Mouse (Mus musculus) G1E (cell line): ENCODE measurements at regions not wholly inside any gene's neighbourhood (a gene's known extent, or its start where the extent isn't known, plus 50 kb on each side); places are given as distances from the start of the nearest gene placed in this dataset.
A peak's percentile ranks its signal among the peaks of the same experiment; 100 is the strongest.

Experiments
- ATAC-seq: 2 replicates; pipeline ENCODE4 v1.8.0; 2016; ENCODE audit warnings: mild to moderate bottlenecking; ENCODE audit not compliant: insufficient number of reproducible peaks, poor library complexity, low FRiP score, severe bottlenecking; ENCODE audit errors: extremely low read depth
- DNase-seq: peaks from one replicate; pipeline ENCODE4 v3.0.0; 2012; ENCODE audit warnings: low spot score
- H3K27me3 ChIP-seq: 2 replicates; pipeline ENCODE4 v1.6.1; 2012; ENCODE audit warnings: mild to moderate bottlenecking, low read length, inconsistent platforms; ENCODE audit not compliant: insufficient read depth
- H3K36me3 ChIP-seq: replicated peaks from 2 replicates; pipeline ENCODE3; 2012; ENCODE audit warnings: mild to moderate bottlenecking, inconsistent platforms
- H3K4me1 ChIP-seq: 2 replicates; pipeline ENCODE4 v1.6.1; 2012; ENCODE audit warnings: low read depth, low read length, inconsistent platforms, mixed read lengths; ENCODE audit not compliant: insufficient read depth
- H3K4me3 ChIP-seq: 2 replicates; pipeline ENCODE4 v1.5.1; 2012; ENCODE audit warnings: low read depth, mild to moderate bottlenecking, inconsistent platforms, low read length, moderate library complexity, mixed read lengths
- H3K9me3 ChIP-seq: replicated peaks from 2 replicates; pipeline ENCODE4 v1.6.1; 2012; ENCODE audit warnings: inconsistent platforms
- CTCF ChIP-seq: IDR thresholded peaks from 2 replicates; pipeline ENCODE4 v1.5.1; 2012; ENCODE audit warnings: low read depth, low read length, inconsistent platforms, mixed read lengths
- GATA1 ChIP-seq: IDR thresholded peaks from 2 replicates; pipeline ENCODE4 v1.6.1; 2012; ENCODE audit warnings: borderline replicate concordance, low read length, inconsistent platforms, mixed read lengths
- GATA2 ChIP-seq: IDR thresholded peaks from 2 replicates; pipeline ENCODE4 v1.6.1; 2012; ENCODE audit warnings: low read depth, low read length, inconsistent platforms, borderline replicate concordance
- POLR2AphosphoS5 ChIP-seq: IDR thresholded peaks from 2 replicates; pipeline ENCODE4 v1.6.1; 2012; ENCODE audit warnings: low read depth, low read length, inconsistent platforms; ENCODE audit not compliant: insufficient replicate concordance
- TAL1 ChIP-seq: conservative IDR thresholded peaks from 2 replicates; pipeline ENCODE4 v1.6.1; 2012; ENCODE audit warnings: low read depth, low read length, inconsistent platforms, mixed read lengths

DNA sequence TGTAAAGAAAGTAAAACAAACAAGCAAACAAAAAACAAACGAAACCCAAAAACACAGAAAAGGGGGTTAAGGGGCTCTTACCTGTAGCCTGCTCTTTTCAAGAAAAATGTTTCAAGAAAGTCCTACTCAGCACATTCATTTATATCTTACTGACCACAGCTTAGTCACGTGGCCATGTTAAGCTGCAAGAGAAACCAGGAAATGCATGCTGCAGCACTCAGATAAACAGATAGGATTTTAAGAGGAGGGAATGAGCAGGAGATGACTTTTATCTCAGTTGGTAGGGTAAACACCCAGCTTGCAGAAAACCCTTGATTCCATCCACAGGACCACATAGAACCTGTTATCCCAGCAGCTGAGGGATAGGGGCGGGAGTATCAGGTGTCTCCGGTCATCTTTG lies 62.9 kb upstream of the Sfmbt2 start:
- DNase-seq (no peak), ATAC-seq (peak; percentile 95)
- Histone ChIP-seq H3K4me3 (no peak overlapping the region; the same call in 1 of the 2 replicates), H3K36me3 (no peaks in the 10 kb centered on the region), H3K9me3 (no peaks in the 10 kb centered on the region), H3K4me1 (peaks cover 14% of the 10 kb centered on the region), H3K27me3 (peaks cover 8% of the 10 kb centered on the region; the same call in 1 of the 2 replicates)
- TF ChIP-seq TAL1 = 0 out of 2 replicates have a peak, but pooled peaks have one; percentile 14
- TF ChIP-seq GATA2 = no peak

- H3K4me3 ChIP-seq = no peak overlapping the region
- ATAC-seq (no peak), DNase-seq (no peak)
- H3K4me1 ChIP-seq = peaks cover 14% of the 10 kb centered on the region
- TF ChIP-seq GATA2 = no peak
- TF ChIP-seq GATA1 = no peak
- TF ChIP-seq TAL1 = no peak
- TF ChIP-seq POLR2AphosphoS5 = no peak
- TF ChIP-seq CTCF = no peak
- no peaks in the 10 kb centered on the region for H3K36me3 ChIP-seq
- H3K9me3 ChIP-seq = no peaks in the 10 kb centered on the region
- peaks cover 14% of the 10 kb centered on the region; the same call in 1 of the 2 replicates for H3K27me3 ChIP-seq
Measured at GRCm38 (mm10) chr2:10309656-10310055, 60.7 kb upstream of the Sfmbt2 start.

DNA sequence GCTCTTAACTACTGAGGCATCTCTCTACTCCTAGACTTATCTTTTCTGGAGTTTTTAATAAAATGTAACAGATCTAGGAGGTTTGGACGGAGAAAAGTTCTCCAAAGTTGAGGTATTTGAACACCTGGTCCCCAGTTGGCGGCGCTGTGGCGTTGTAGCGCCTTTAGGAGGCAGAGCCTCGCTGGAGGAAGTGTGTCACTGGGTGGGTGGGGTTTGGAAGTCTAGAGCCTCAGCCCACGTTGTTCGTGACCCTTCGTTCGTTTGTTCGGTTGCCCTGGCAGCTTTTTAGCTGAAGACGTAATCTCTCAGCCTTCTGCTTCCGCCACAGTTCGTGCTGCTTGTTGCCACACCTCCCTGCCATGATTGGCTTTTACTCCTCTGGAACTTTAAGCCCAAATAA lies 58.6 kb upstream of the Sfmbt2 start:
- ATAC-seq = no peak
- TF ChIP-seq GATA2 = no peak
- TF ChIP-seq TAL1 = no peak
- no peak for TF ChIP-seq CTCF
- no peak for TF ChIP-seq POLR2AphosphoS5
- TF ChIP-seq GATA1 = no peak
- H3K9me3 ChIP-seq = no peaks in the 10 kb centered on the region
- H3K27me3 ChIP-seq = peaks cover 20% of the 10 kb centered on the region
- H3K36me3 ChIP-seq = no peaks in the 10 kb centered on the region
- H3K4me3 ChIP-seq = no peak overlapping the region
- no peak for DNase-seq
- H3K4me1 ChIP-seq = peaks cover 11% of the 10 kb centered on the region

DNA sequence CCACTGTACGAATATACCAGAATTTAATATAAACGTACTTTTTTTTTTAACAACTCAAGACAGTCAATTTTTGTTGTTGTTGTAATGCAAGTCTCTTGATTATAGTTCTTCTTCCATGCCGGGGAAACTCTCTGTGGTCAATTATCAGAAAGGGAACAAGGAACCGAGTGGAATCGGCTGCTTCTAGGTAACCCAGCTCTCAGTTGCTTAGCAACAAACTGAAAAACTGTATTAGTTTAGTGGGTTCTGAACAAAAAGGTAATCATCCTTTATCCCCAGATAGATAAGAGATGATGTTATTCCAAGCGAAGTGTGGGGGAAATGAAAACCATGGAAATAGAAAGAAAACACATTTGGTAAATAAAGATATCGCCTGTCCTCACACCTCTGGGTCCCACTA lies 57.9 kb upstream of the Sfmbt2 start:
- H3K4me3 ChIP-seq = no peak overlapping the region
- TF ChIP-seq GATA1 (no peak), TAL1 (no peak), GATA2 (no peak), POLR2AphosphoS5 (no peak), CTCF (no peak)
- peaks cover 24% of the 10 kb centered on the region for H3K27me3 ChIP-seq

GRCm38 (mm10) chr2:10314251-10315243 lies 55.8 kb upstream of the Sfmbt2 start:
- no peaks in the 10 kb centered on the region for H3K36me3 ChIP-seq
- no peak for DNase-seq
- TF ChIP-seq POLR2AphosphoS5 (no peak), TAL1 (no peak), CTCF (no peak), GATA1 (no peak), GATA2 (no peak)
- ATAC-seq = no peak
- no peaks in the 10 kb centered on the region for H3K4me1 ChIP-seq
- H3K4me3 ChIP-seq = no peak overlapping the region
- H3K27me3 ChIP-seq = peaks cover 18% of the 10 kb centered on the region
- no peaks in the 10 kb centered on the region for H3K9me3 ChIP-seq

More for the DNA sequence above, 57.9 kb upstream of the Sfmbt2 start:
- H3K9me3 ChIP-seq = no peaks in the 10 kb centered on the region
- ATAC-seq (no peak), DNase-seq (no peak)
- H3K36me3 ChIP-seq = no peaks in the 10 kb centered on the region
- peaks cover 5% of the 10 kb centered on the region for H3K4me1 ChIP-seq

DNA sequence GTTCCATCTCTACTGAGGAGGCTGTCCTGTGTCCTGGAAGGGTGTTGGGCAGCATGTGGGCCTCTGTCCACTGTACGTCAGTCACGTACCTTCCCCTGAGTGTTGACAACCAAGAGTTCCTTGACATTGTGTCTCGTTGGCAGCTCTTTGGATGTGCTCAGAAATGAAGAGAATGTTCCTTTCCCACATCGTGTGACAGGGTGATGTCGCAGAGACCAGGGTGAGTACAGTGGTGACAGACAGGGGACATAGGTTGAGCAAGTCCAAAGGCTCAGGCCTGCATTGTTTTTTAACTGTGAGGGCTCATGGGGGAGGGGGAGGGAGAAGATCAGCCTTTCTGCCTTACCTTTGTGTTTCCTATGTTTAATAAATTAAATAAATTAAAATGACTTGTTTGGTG lies 54.0 kb upstream of the Sfmbt2 start:
- ATAC-seq (no peak), DNase-seq (no peak)
- Histone ChIP-seq H3K36me3 (no peaks in the 10 kb centered on the region), H3K4me3 (no peak overlapping the region), H3K27me3 (peaks cover 18% of the 10 kb centered on the region), H3K4me1 (no peaks in the 10 kb centered on the region), H3K9me3 (no peaks in the 10 kb centered on the region)
- no peak for TF ChIP-seq POLR2AphosphoS5
- no peak for TF ChIP-seq TAL1
- no peak for TF ChIP-seq GATA2
- no peak for TF ChIP-seq CTCF
- TF ChIP-seq GATA1 = no peak
